Mouse (Mus musculus): ENCODE measurements around the gene Pkib. TPM values are rescaled to one million over a fixed set of nuclear protein-coding genes. Genes with fewer than 3 reads are reported as not detected.

The Pkib gene
- polyA plus RNA-seq, 1 experiment from 2014 or later, result 1.2 TPM

- no peaks in the 10 kb centered on the region for H3K9me3 ChIP-seq (ENCODE audit: control insufficient read depth, low read length)
- H3K9ac ChIP-seq (ENCODE audit: low read depth, low read length), result no peak overlapping the region
- DNase-seq (ENCODE audit: low spot score) (no peak), ATAC-seq (replicated peaks; ENCODE audit: low FRiP score) (no peak)
- no peak overlapping the region for H3K4me2 ChIP-seq
- WGBS, result 65% methylated on average over 2 of the region's 2 CpGs
- H3K4me1 ChIP-seq (replicated peaks; ENCODE audit: control insufficient read depth, insufficient read depth, low read length), result no peaks in the 10 kb centered on the region
- no peaks in the 10 kb centered on the region for H3K27me3 ChIP-seq (replicated peaks; ENCODE audit: control insufficient read depth, insufficient read depth, low read length)
- H3K4me3 ChIP-seq (ENCODE audit: low read depth, low read length), result no peak overlapping the region
- H3K36me3 ChIP-seq (ENCODE audit: control insufficient read depth, insufficient read depth, low read length), result no peaks in the 10 kb centered on the region
- no peak overlapping the region for H3K27ac ChIP-seq (ENCODE audit: low read depth, low read length)
Measured at GRCm38 (mm10) chr10:57690161-57690560, 58.4 kb downstream of the Pkib start.

GRCm38 (mm10) chr10:57702246-57702645 is 70.5 kb downstream of the Pkib start:
- H3K4me1 ChIP-seq (replicated peaks; ENCODE audit: control insufficient read depth, insufficient read depth, low read length), result no peaks in the 10 kb centered on the region
- H3K27me3 ChIP-seq (replicated peaks; ENCODE audit: control insufficient read depth, insufficient read depth, low read length), result no peaks in the 10 kb centered on the region
- H3K9ac ChIP-seq (ENCODE audit: low read depth, low read length), result no peak overlapping the region
- DNase-seq (ENCODE audit: low spot score) (no peak), ATAC-seq (replicated peaks; ENCODE audit: low FRiP score) (no peak)
- no peaks in the 10 kb centered on the region for H3K36me3 ChIP-seq (ENCODE audit: control insufficient read depth, insufficient read depth, low read length)
- no peak overlapping the region for H3K4me2 ChIP-seq
- 80% methylated on average over 4 of the region's 4 CpGs for whole genome bisulfite sequencing
- H3K9me3 ChIP-seq (ENCODE audit: control insufficient read depth, low read length), result no peaks in the 10 kb centered on the region
- no peak overlapping the region for H3K27ac ChIP-seq (ENCODE audit: low read depth, low read length)
- no peak overlapping the region for H3K4me3 ChIP-seq (ENCODE audit: low read depth, low read length)

- H3K36me3 ChIP-seq (ENCODE audit: control insufficient read depth, insufficient read depth, low read length), result no peaks in the 10 kb centered on the region
- no peak overlapping the region for H3K4me3 ChIP-seq (ENCODE audit: low read depth, low read length)
- no peak overlapping the region for H3K4me2 ChIP-seq
- no peak for ATAC-seq (replicated peaks; ENCODE audit: low FRiP score)
- DNase-seq (ENCODE audit: low spot score), result no peak
- no peak overlapping the region for H3K9ac ChIP-seq (ENCODE audit: low read depth, low read length)
- H3K9me3 ChIP-seq (ENCODE audit: control insufficient read depth, low read length), result no peaks in the 10 kb centered on the region
- H3K4me1 ChIP-seq (replicated peaks; ENCODE audit: control insufficient read depth, insufficient read depth, low read length), result no peaks in the 10 kb centered on the region
- H3K27ac ChIP-seq (ENCODE audit: low read depth, low read length), result no peak overlapping the region
- no peaks in the 10 kb centered on the region for H3K27me3 ChIP-seq (replicated peaks; ENCODE audit: control insufficient read depth, insufficient read depth, low read length)
Measured at GRCm38 (mm10) chr10:57721035-57721434, 89.3 kb downstream of the Pkib start.

- 59% methylated on average over 3 of the region's 3 CpGs for WGBS
- no peak for ATAC-seq (replicated peaks; ENCODE audit: low FRiP score)
- no peaks in the 10 kb centered on the region for H3K4me1 ChIP-seq (replicated peaks; ENCODE audit: control insufficient read depth, insufficient read depth, low read length)
- H3K4me3 ChIP-seq (ENCODE audit: low read depth, low read length), result no peak overlapping the region
- no peak for DNase-seq (ENCODE audit: low spot score)
- no peaks in the 10 kb centered on the region for H3K27me3 ChIP-seq (replicated peaks; ENCODE audit: control insufficient read depth, insufficient read depth, low read length)
- no peaks in the 10 kb centered on the region for H3K9me3 ChIP-seq (ENCODE audit: control insufficient read depth, low read length)
- no peak overlapping the region for H3K9ac ChIP-seq (ENCODE audit: low read depth, low read length)
- H3K4me2 ChIP-seq, result no peak overlapping the region
- H3K36me3 ChIP-seq (ENCODE audit: control insufficient read depth, insufficient read depth, low read length), result no peaks in the 10 kb centered on the region
- no peak overlapping the region for H3K27ac ChIP-seq (ENCODE audit: low read depth, low read length)
Measured at GRCm38 (mm10) chr10:57722363-57722762, 90.6 kb downstream of the Pkib start.

- H3K4me3 ChIP-seq (ENCODE audit: low read depth, low read length), result no peak overlapping the region
- H3K36me3 ChIP-seq (ENCODE audit: control insufficient read depth, insufficient read depth, low read length), result no peaks in the 10 kb centered on the region
- H3K9ac ChIP-seq (ENCODE audit: low read depth, low read length), result no peak overlapping the region
- H3K27me3 ChIP-seq (replicated peaks; ENCODE audit: control insufficient read depth, insufficient read depth, low read length), result no peaks in the 10 kb centered on the region
- H3K27ac ChIP-seq (ENCODE audit: low read depth, low read length), result no peak overlapping the region
- H3K9me3 ChIP-seq (ENCODE audit: control insufficient read depth, low read length), result no peaks in the 10 kb centered on the region
- 58% methylated on average over 8 of the region's 8 CpGs for WGBS
- DNase-seq (ENCODE audit: low spot score), result no peak
- ATAC-seq (replicated peaks; ENCODE audit: low FRiP score), result no peak
- no peaks in the 10 kb centered on the region for H3K4me1 ChIP-seq (replicated peaks; ENCODE audit: control insufficient read depth, insufficient read depth, low read length)
- no peak overlapping the region for H3K4me2 ChIP-seq
Measured at GRCm38 (mm10) chr10:57727666-57728065, 95.9 kb downstream of the Pkib start.

GRCm38 (mm10) chr10:57731672-57732071 is 99.9 kb downstream of the Pkib start:
- Histone ChIP-seq H3K36me3 (ENCODE audit: control insufficient read depth, insufficient read depth, low read length) (no peaks in the 10 kb centered on the region), H3K4me3 (ENCODE audit: low read depth, low read length) (no peak overlapping the region), H3K4me2 (no peak overlapping the region), H3K4me1 (replicated peaks; ENCODE audit: control insufficient read depth, insufficient read depth, low read length) (no peaks in the 10 kb centered on the region), H3K9ac (ENCODE audit: low read depth, low read length) (no peak overlapping the region), H3K27me3 (replicated peaks; ENCODE audit: control insufficient read depth, insufficient read depth, low read length) (no peaks in the 10 kb centered on the region), H3K9me3 (ENCODE audit: control insufficient read depth, low read length) (no peaks in the 10 kb centered on the region), H3K27ac (ENCODE audit: low read depth, low read length) (no peak overlapping the region)
- ATAC-seq (replicated peaks; ENCODE audit: low FRiP score) (no peak), DNase-seq (ENCODE audit: low spot score) (no peak)
- WGBS, result 80% methylated on average over 3 of the region's 3 CpGs

GRCm38 (mm10) chr10:57740733-57741132 is 109.0 kb downstream of the Pkib start:
- H3K9me3 ChIP-seq (ENCODE audit: control insufficient read depth, low read length), result no peaks in the 10 kb centered on the region
- H3K36me3 ChIP-seq (ENCODE audit: control insufficient read depth, insufficient read depth, low read length), result no peaks in the 10 kb centered on the region
- no peaks in the 10 kb centered on the region for H3K4me1 ChIP-seq (replicated peaks; ENCODE audit: control insufficient read depth, insufficient read depth, low read length)
- H3K27me3 ChIP-seq (replicated peaks; ENCODE audit: control insufficient read depth, insufficient read depth, low read length), result no peaks in the 10 kb centered on the region
- no peak overlapping the region for H3K9ac ChIP-seq (ENCODE audit: low read depth, low read length)
- ATAC-seq (replicated peaks; ENCODE audit: low FRiP score) (no peak), DNase-seq (ENCODE audit: low spot score) (no peak)
- H3K4me3 ChIP-seq (ENCODE audit: low read depth, low read length), result no peak overlapping the region
- no peak overlapping the region for H3K27ac ChIP-seq (ENCODE audit: low read depth, low read length)
- H3K4me2 ChIP-seq, result no peak overlapping the region
- 80% methylated on average over 4 of the region's 4 CpGs for WGBS

GRCm38 (mm10) chr10:57741351-57741750 is 109.6 kb downstream of the Pkib start:
- ATAC-seq (replicated peaks; ENCODE audit: low FRiP score), result no peak
- no peak overlapping the region for H3K4me2 ChIP-seq
- 70% methylated on average over 2 of the region's 2 CpGs for WGBS

GRCm38 (mm10) chr10:57743045-57743444 is 111.3 kb downstream of the Pkib start:
- no peak overlapping the region for H3K4me2 ChIP-seq

More at GRCm38 (mm10) chr10:57741351-57741750, 109.6 kb downstream of the Pkib start:
- H3K27me3 ChIP-seq (replicated peaks; ENCODE audit: control insufficient read depth, insufficient read depth, low read length), result no peaks in the 10 kb centered on the region
- no peaks in the 10 kb centered on the region for H3K9me3 ChIP-seq (ENCODE audit: control insufficient read depth, low read length)
- H3K4me1 ChIP-seq (replicated peaks; ENCODE audit: control insufficient read depth, insufficient read depth, low read length), result no peaks in the 10 kb centered on the region
- H3K9ac ChIP-seq (ENCODE audit: low read depth, low read length), result no peak overlapping the region
- H3K36me3 ChIP-seq (ENCODE audit: control insufficient read depth, insufficient read depth, low read length), result no peaks in the 10 kb centered on the region
- no peak overlapping the region for H3K4me3 ChIP-seq (ENCODE audit: low read depth, low read length)
- H3K27ac ChIP-seq (ENCODE audit: low read depth, low read length), result no peak overlapping the region
- no peak for DNase-seq (ENCODE audit: low spot score)

More at GRCm38 (mm10) chr10:57743045-57743444, 111.3 kb downstream of the Pkib start:
- WGBS, result 57% methylated on average over 7 of the region's 7 CpGs
- Histone ChIP-seq H3K9ac (ENCODE audit: low read depth, low read length) (no peak overlapping the region), H3K9me3 (ENCODE audit: control insufficient read depth, low read length) (no peaks in the 10 kb centered on the region), H3K4me3 (ENCODE audit: low read depth, low read length) (no peak overlapping the region), H3K36me3 (ENCODE audit: control insufficient read depth, insufficient read depth, low read length) (no peaks in the 10 kb centered on the region), H3K27ac (ENCODE audit: low read depth, low read length) (no peak overlapping the region), H3K4me1 (replicated peaks; ENCODE audit: control insufficient read depth, insufficient read depth, low read length) (no peaks in the 10 kb centered on the region), H3K27me3 (replicated peaks; ENCODE audit: control insufficient read depth, insufficient read depth, low read length) (no peaks in the 10 kb centered on the region)
- ATAC-seq (replicated peaks; ENCODE audit: low FRiP score), result 0 out of 2 replicates have a peak, but pooled peaks have one; percentile 12
- DNase-seq (ENCODE audit: low spot score), result no peak
